Mouse (Mus musculus) fibroblast of lung, adult 2 months (primary cell): Measurements from ENCODE around the gene Cela2a.

Source experiments
- DNase-seq: peaks from one replicate; pipeline ENCODE4 v3.0.0-alpha.2; 2011; ENCODE audit warnings: low read depth

Gene Cela2a

GRCm38 (mm10) chr4:141766316-141766667, 59.7 kb downstream of the Cela2a start:
- no peak for DNase-seq

GRCm38 (mm10) chr4:141765008-141765407, 61.0 kb downstream of the Cela2a start:
- DNase-seq, result no peak
